Mouse (Mus musculus) C2C12 (cell line): ENCODE measurements around the gene Rnf135.

Experiments used
- CTCF ChIP-seq: IDR thresholded peaks from one replicate; pipeline ENCODE4 v1.5.1; 2011; ENCODE audit not compliant: control insufficient read depth, insufficient read depth, insufficient read length
- MYOD1 ChIP-seq: IDR thresholded peaks from one replicate; pipeline ENCODE4 v1.6.1; 2011; ENCODE audit warnings: low read depth; ENCODE audit not compliant: control insufficient read depth, insufficient read length
- USF1 ChIP-seq: IDR thresholded peaks from one replicate; pipeline ENCODE4 v1.6.1; 2011; ENCODE audit warnings: low read depth, mild to moderate bottlenecking, control low read depth, moderate library complexity

DNA sequence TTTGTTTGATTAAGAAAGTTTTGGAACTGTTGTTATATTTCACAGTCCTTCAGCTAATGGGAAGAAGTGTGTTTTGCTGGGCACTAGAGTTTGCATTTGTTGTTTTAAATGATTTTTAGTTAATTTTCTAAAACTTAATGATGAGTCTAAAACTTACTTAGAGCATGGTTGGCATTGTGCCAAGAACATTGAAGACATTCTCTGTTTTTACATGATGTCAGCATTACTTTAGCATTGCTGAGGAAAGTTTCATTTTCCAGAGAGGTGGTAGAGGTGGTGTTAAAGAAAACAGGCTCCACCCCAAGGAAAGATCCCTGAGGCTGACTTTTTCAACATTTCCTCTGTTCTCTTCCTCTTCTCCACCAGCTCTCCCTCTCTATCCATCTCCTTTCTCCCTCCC lies 63.4 kb downstream of the Rnf135 start:
- TF ChIP-seq MYOD1 (no peak), USF1 (no peak), CTCF (no peak)
